Mouse (Mus musculus): Measurements from ENCODE around the gene Oxnad1.

DNA sequence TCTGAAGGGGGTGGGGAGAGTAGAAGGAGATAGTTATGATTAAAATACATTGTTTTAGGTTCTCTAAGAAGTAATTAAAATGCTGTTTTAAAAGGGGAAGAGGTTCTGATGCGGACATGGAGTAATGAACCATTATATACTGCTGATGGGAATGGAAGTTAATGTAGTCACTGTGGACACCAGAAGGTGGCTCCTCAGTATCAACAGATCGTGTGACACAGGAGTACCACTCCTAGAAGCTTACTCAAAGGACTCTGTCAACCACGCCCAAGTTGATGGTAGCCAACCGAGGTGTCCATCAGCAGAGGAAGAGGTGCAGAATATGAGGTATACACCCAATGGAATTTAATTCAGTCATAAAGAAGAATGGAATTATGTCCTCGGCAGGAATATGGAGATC lies 43.2 kb downstream of the Oxnad1 start:
- no peak for TF ChIP-seq EP300 (IDR thresholded peaks at IDR 0.05; ENCODE audit: insufficient read depth, low read depth, low read length)
- peak; percentile 8; the same call in 1 of the 2 replicates for TF ChIP-seq CTCF (IDR thresholded peaks at IDR 0.05)
